Mouse (Mus musculus): ENCODE data around the gene Prr11.

The Prr11 gene

DNA sequence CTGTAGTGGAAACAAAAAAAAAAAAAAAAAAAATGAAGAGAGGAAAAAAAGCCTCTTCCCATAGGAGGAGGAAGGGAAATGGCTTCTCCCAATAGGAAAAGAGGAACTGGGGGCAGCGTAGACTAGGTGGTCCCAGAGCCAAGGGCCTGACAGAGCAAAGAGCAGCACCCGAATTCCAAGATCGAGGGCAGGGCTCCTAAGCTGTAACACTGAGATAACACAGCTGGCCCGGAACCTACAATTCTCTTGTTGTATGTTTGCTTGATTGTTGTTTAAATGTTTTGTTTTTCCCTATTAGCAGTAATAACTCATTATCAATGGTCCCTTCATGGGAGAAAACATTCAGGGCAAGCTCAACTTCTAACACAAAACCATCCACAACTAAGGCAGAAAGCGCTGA is 61.5 kb downstream of the Prr11 start:
- no peak for DNase-seq (ENCODE audit: low spot score in 2 of 2)

DNA sequence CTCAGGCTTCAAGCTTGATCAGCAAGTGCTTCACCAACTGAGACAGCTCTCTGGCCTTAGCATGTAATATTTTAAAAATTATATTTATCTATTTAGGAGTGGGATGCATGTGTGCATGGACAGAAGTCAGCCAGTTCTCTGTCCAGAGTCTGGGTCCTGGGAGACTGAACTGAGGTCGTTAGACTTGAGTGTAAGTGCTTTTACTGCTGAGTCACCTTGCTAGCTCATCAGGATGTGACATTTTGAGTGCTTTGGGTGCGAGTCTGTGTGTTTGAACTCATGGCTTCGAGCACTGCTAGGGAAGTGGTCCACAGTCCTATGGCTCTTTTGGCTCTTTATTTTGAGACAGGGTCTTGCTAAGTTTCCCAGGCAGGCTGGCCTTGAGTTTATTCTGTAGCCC is 65.5 kb downstream of the Prr11 start:
- no peak for DNase-seq (ENCODE audit: low spot score in 2 of 2)

DNA sequence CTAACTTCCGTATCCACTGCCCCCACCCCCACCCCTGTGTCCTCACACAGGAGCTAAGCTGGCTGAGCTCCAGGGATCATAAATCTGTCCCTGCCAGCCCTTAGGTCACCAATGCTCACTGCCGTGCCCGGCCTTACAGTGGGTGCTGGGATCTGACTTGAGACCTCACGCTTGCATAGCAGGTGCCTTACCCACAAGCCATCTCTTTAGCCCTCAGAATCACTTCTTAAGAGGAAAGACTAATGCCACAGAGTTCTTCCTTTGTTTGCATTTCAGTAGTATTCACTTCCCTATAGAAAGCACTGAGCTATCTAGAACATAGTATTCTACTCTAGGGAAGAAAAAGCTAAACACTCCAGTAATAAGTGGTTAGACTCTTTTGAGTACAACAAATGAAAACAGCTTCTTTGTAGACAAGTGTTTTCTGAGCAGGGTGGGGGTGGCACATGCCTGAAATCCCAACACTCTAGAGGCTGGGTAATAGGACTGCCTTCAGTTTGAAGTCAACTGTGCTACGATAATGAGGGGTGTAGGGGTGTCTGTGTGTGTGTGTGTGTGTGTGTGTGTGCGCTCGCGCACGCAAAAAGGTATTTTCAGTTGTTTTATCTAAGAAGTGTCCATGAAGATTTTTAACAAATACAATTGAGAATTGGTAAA is 69.1 kb downstream of the Prr11 start:
- no peak for DNase-seq (ENCODE audit: low spot score in 2 of 2)
